Mouse (Mus musculus): ENCODE results near the gene Eif1ad.

DNA sequence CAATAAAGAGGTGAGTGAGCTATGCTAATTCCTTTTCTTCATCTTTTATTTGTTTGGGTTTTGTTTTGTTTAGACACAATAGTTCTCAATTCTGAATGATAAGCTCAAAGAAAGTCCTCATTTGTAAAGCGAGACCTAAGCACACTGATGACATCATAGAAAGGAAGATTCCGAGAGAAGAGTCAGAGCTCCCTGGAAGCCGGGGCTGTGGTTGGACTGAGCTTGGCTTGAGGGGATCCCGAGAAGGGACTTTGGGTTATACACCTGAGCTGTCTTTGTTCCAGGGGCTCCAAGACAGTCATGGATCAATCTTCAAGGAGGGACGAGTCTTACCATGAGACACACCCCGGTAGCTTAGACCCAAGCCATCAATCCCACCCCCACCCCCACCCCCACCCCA lies 31.1 kb upstream of the Eif1ad start, which contains the start of gene Catsper1:
- TF ChIP-seq MYOD1 (IDR thresholded peaks at IDR 0.05; ENCODE audit: control insufficient read depth in 1 of 3, insufficient read length in 2 of 3, low read depth in 2 of 3): no peak
- TF ChIP-seq E2F4 (IDR thresholded peaks at IDR 0.05; ENCODE audit: insufficient read depth): no peak
- no peak for TF ChIP-seq MAX (IDR thresholded peaks at IDR 0.05; ENCODE audit: low read depth)
